Mouse (Mus musculus) midbrain, embryonic 10.5 days (tissue): ENCODE results near the gene Dusp23. TPM values are rescaled to one million over a fixed set of nuclear protein-coding genes. Genes with fewer than 3 reads are reported as not detected.

Source experiments
- DNase-seq: peaks from one replicate; pipeline ENCODE4 v3.0.0-alpha.2; 2017; ENCODE audit warnings: low spot score
- H3K27ac ChIP-seq: fragments of 300-500 bp; sonication (generic); replicated peaks from 2 replicates; pipeline ENCODE4 v1.5.1; 2016; ENCODE audit warnings: mild to moderate bottlenecking
- H3K27me3 ChIP-seq: fragments of 300-500 bp; sonication (generic); 2 replicates; pipeline ENCODE4 v1.6.1; 2016; ENCODE audit warnings: low read depth, mild to moderate bottlenecking; ENCODE audit not compliant: poor library complexity, severe bottlenecking
- H3K36me3 ChIP-seq: fragments of 300-500 bp; sonication (generic); 2 replicates; pipeline ENCODE4 v1.6.1; 2016; ENCODE audit warnings: mild to moderate bottlenecking, moderate library complexity
- H3K4me1 ChIP-seq: fragments of 300-500 bp; sonication (generic); 2 replicates; pipeline ENCODE4 v1.6.1; 2016
- H3K4me3 ChIP-seq: fragments of 300-500 bp; sonication (generic); 2 replicates; pipeline ENCODE4 v1.5.1; 2016; ENCODE audit warnings: mild to moderate bottlenecking, moderate library complexity
- H3K9me3 ChIP-seq: fragments of 300-500 bp; sonication (generic); replicated peaks from 2 replicates; pipeline ENCODE4 v1.6.1; 2016; ENCODE audit warnings: mild to moderate bottlenecking
- WGBS: fragments of 180-500 bp; shearing (Covaris S2); methylation state at CpG from one replicate; pipeline ENCODE4 v1.1.7; 2016; 5-methylcytosine and 5-hydroxymethylcytosine counted together
- polyA plus RNA-seq: library from polyadenylated mRNA; unstranded; fragments of >200 nt; fragmentation: Nextera tagmentation; extraction: Ambion mirVana; gene quantifications from 2 replicates; pipeline ENCODE4 v1.2.1, GENCODE M21; 2016

The Dusp23 gene
- polyA plus RNA-seq, result 9.1 and 9.5 TPM in 2 replicates

DNA sequence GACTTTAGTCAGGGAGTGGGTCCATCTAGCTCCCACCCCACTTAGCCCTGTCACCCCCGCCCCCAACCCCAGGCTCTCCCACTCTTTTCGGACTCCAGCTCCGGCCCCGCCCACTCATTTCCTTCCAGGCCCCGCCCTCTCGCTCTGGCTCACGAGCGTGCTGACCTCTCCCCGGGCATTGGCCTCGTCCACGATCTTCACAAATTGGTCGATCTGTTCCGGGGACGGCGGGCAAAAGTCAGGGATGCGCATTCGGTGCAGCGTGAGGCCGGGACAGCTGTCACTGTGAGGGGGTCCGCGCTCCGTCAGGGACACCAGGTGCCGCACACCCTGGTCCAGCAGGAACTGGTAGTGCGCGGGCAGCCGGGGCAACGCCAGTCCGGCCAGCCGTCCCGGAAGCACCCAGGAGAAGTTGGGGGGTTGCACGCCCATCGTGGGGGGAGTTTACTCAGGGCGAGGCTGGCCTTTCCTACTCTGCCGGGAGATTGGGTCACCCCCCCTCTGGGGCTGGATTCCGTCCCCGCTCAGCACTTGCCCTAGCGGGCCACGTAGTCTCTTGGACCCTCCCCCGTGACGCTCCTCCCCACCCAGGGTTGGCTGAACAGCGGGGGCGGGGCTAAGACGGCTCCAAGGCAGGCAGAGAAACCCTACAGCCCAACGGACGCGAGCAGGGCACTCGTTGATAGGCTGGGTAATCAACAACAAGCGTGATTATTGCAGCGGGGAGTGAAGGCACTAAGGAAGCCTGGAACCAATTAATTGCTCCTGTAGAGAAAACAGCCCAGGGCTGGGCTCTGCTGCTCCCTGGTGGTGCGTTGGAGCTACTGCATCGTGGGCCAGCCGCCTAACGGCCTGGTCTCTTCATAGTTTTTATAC is at the start of gene Dusp23:
Dusp23 (minus strand) TSS at position 512 of the 876 bp plus-strand sequence.
- peak within 1 kb of the TSS; percentile 86 for H3K27ac ChIP-seq
- DNase-seq, result peak; percentile 95
- H3K4me1 ChIP-seq, result peaks cover 4% of the 10 kb centered on the region; the same call in 1 of the 2 replicates
- under 1% methylated on average over 53 of the region's 53 CpGs for WGBS
- no peaks in the 10 kb centered on the region for H3K9me3 ChIP-seq
- H3K4me3 ChIP-seq, result peak within 1 kb of the TSS; percentile 70
- no peaks in the 10 kb centered on the region for H3K27me3 ChIP-seq
- H3K36me3 ChIP-seq, result no peaks in the 10 kb centered on the region

DNA sequence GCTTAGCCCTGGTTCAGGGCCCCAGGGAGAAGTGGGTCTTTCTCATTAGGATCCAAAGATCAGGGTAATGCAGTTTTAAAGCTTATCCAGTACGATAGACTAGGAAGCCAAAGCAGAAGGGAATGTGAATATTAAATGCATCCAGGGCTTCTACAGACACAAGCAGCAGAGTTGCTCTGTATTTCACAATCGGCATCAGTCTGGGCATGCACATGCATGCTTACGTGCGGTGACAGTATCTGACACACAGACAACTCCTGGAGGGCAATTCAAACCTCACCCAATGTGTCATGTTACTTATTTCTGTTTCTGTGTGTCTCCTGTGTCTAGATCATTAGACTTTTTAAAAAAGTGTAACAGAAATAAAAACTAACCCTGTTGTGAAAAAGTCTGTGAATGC is 48.0 kb upstream of the Dusp23 start:
- DNase-seq, result no peak
- Histone ChIP-seq H3K9me3 (no peaks in the 10 kb centered on the region), H3K27ac (no peak overlapping the region), H3K36me3 (no peaks in the 10 kb centered on the region), H3K4me3 (no peak overlapping the region), H3K27me3 (no peaks in the 10 kb centered on the region), H3K4me1 (no peaks in the 10 kb centered on the region)
- WGBS, result 93% methylated on average over 4 of the region's 4 CpGs

DNA sequence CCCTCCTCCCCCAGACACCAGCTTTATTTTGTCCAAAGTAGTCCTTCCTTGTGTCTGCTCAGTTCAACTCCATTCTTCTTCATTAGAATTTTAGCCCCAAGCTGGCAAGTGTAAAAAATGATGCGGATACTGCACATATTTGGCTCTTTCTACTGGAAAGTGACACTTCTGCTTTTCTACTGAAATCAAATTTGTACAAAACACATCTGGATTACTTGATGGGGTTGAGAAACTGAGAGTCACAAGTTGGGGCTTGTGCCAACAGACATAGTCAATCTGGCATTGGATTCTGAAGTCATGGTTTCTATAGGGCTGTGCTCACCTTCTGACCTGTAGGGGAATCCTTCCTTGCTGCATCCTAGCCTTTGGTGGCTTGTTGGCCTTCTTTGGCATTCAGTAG is 38.0 kb upstream of the Dusp23 start:
- Histone ChIP-seq H3K36me3 (no peaks in the 10 kb centered on the region), H3K27me3 (no peaks in the 10 kb centered on the region), H3K9me3 (no peaks in the 10 kb centered on the region), H3K27ac (no peak overlapping the region), H3K4me1 (peaks cover 4% of the 10 kb centered on the region; the same call in 1 of the 2 replicates), H3K4me3 (no peak overlapping the region)
- no peak for DNase-seq
- 96% methylated on average over 1 of the region's 1 CpGs for WGBS

DNA sequence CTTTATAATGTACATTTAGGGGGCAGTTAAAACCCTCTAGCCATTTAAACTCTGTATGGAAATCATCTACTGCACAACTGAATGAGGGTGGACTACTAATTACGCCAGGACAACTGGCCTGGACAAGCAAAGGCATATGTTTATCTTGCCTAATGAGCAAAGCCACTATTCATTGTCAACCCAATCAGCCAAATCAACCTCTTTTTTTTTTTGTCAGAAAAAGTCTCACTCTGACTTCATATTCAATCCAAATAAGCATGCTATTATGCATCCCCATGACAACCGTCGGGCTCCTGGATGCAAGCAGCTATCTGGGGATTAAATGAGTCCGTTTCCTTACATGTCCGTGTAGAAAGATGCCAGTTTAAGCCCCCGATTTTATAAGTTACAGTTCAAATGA is 34.8 kb upstream of the Dusp23 start:
- no peaks in the 10 kb centered on the region for H3K36me3 ChIP-seq
- H3K9me3 ChIP-seq, result no peaks in the 10 kb centered on the region
- H3K4me3 ChIP-seq, result no peak overlapping the region
- WGBS, result 60% methylated on average over 6 of the region's 6 CpGs
- DNase-seq, result no peak
- no peak overlapping the region for H3K27ac ChIP-seq
- H3K4me1 ChIP-seq, result peaks cover 4% of the 10 kb centered on the region; the same call in 1 of the 2 replicates
- H3K27me3 ChIP-seq, result no peaks in the 10 kb centered on the region

DNA sequence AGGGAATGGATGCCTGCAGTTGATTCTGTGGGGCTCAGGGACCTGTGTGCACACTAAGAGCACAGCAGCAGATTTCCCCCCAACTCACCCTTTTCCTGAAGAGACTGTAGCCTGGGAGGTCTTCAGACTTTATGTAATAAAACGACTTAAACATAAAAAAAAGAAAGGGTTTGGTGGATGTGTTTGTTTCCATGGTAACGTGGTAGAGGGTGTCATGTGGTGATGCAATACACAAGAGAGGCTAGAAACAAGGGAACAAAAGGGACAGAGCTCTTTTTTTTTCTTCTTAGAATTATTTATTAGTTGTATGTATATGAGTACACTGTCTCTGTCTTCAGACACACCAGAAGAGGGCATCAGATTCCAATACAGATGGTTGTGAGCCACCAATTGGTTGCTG is 32.7 kb upstream of the Dusp23 start:
- Histone ChIP-seq H3K4me1 (peaks cover 4% of the 10 kb centered on the region; the same call in 1 of the 2 replicates), H3K9me3 (no peaks in the 10 kb centered on the region), H3K36me3 (no peaks in the 10 kb centered on the region), H3K27me3 (no peaks in the 10 kb centered on the region), H3K27ac (no peak overlapping the region), H3K4me3 (no peak overlapping the region)
- no peak for DNase-seq
- WGBS, result 70% methylated on average over 2 of the region's 2 CpGs

DNA sequence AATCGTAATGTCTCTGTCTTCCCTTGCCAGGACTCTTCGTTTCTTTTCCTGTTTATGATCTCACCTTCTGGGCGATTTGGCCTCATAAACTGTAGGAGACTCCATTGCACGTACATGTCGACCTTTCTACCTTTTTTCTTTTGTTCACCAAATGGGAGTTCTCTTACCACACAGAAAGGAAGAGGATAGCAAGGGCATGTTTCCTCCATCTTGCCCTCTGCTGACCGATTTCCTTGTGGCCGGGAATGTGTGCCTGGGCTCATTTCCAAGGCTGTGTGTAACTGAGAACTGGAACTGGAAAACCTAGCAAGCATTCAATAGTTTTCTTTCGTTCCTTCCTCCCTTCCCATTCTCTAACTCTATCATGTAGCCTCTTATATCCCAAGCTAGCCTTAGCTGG is 26.9 kb upstream of the Dusp23 start:
- DNase-seq, result no peak
- H3K4me3 ChIP-seq, result no peak overlapping the region
- H3K27ac ChIP-seq, result no peak overlapping the region
- H3K27me3 ChIP-seq, result no peaks in the 10 kb centered on the region
- WGBS, result 88% methylated on average over 8 of the region's 8 CpGs
- H3K36me3 ChIP-seq, result no peaks in the 10 kb centered on the region
- no peaks in the 10 kb centered on the region for H3K4me1 ChIP-seq
- H3K9me3 ChIP-seq, result no peaks in the 10 kb centered on the region

DNA sequence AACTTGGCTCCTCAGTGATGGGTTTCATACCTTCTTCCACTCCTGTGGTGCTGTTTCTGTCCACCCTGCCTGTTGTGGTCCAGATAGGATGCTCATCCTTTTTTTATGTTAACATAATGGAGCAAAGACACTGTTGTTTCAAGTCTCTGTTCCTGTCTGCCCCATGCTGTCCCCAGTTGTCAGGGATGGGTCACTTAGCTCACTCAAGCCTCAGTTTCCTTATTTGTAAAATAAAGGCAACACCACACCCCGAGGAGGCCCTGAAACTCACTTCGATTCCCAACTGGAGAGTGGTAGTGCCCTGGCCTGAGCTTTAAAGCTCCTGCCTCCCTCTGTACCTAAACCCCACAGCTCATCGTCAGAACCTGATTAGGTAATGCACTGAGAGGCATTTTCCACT is 24.5 kb upstream of the Dusp23 start:
- DNase-seq, result no peak
- 61% methylated on average over 3 of the region's 3 CpGs for WGBS
- H3K9me3 ChIP-seq, result no peaks in the 10 kb centered on the region
- H3K4me1 ChIP-seq, result no peaks in the 10 kb centered on the region
- no peaks in the 10 kb centered on the region for H3K36me3 ChIP-seq
- H3K27me3 ChIP-seq, result no peaks in the 10 kb centered on the region
- H3K27ac ChIP-seq, result no peak overlapping the region
- H3K4me3 ChIP-seq, result no peak overlapping the region

DNA sequence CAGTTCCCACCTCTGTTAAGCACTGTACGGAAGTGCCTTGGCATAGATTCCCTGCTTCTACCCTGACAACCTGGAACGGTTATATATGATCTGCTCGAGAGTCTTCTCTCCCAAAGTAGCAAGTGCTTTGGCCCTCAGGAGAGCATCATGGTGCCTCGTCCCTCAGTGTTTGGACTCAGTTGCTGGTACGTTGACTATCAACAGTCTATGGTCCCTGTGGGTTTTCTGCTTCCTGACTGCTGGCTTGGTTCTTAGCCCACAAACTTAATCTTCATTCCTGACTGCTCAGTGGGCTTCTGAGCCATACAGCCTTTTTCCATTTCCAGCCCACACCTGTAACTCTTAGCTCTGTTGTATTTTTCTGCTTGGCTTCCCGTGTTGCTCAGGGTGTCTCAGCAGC is 21.1 kb upstream of the Dusp23 start:
- no peak for DNase-seq
- Histone ChIP-seq H3K4me1 (no peaks in the 10 kb centered on the region), H3K27me3 (no peaks in the 10 kb centered on the region), H3K9me3 (no peaks in the 10 kb centered on the region), H3K4me3 (no peak overlapping the region), H3K27ac (no peak overlapping the region), H3K36me3 (no peaks in the 10 kb centered on the region)
- 90% methylated on average over 6 of the region's 6 CpGs for WGBS

DNA sequence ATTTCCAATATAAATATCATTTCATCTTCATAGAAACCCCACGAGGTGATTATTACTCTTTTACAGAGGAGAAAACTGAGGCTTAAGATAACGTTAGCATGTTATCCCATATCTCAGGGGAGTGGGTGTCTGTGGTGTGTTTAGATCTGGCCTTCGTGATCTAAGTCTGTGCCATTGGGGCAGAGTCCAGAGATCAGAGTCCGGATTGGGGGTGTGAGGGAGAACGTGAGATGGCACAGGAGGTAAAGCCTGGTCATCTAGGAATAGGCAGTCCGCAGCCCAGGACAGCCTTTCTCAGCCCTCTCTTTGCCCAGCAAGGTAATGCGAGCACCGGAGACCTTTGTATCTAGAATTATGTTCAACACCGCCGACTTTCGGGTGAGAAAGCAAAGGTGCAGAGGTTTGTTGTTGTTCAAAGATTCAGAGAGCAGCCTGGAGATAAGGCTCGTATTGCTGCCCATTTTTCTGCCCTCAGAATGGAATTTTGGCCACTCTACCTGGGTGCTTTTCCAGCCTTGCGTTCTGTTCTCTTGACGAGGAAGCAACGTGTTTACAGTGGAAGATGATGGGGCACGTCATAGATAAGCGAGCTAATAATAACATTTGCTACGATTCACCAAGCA is 19.4 kb upstream of the Dusp23 start:
- no peak for DNase-seq
- H3K4me3 ChIP-seq, result no peak overlapping the region
- H3K9me3 ChIP-seq, result no peaks in the 10 kb centered on the region
- WGBS, result 89% methylated on average over 18 of the region's 18 CpGs
- H3K27me3 ChIP-seq, result no peaks in the 10 kb centered on the region
- no peak overlapping the region for H3K27ac ChIP-seq
- H3K4me1 ChIP-seq, result peaks cover 4% of the 10 kb centered on the region
- no peaks in the 10 kb centered on the region for H3K36me3 ChIP-seq

DNA sequence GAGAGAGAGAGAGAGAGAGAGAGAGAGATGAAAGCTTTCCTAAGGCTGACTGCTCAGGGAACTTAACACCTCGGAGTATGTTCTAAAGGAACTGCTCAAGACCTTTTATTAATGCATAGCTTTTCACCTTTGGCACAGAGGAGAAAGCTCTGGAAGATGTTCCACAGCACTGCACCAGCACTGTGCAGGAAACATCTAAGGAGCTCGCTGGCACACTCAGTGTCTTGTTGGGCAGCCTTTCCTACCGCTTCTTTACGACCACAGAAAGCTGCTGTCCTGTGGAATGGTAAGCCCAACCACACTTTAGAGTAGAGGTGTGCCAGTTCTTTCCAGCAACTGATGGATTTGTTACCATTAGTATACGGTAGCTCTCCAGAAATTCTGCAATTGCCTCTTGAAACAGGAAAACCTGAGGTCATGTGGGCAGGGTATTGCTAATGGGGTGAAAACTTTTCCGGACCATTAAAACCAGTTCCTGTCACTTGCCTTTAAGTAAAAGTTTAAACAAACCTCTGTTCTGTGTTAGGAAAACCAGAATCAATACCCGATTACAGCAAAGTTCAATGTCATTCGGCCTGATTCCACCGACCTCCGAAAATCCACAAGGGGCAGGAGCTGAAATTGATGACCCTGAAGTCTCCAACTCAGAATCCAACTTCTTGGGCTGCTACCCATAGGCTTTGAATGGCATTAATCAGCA is 18.7 kb upstream of the Dusp23 start:
- no peaks in the 10 kb centered on the region for H3K9me3 ChIP-seq
- no peak overlapping the region for H3K4me3 ChIP-seq
- no peaks in the 10 kb centered on the region for H3K27me3 ChIP-seq
- peaks cover 4% of the 10 kb centered on the region for H3K4me1 ChIP-seq
- DNase-seq, result no peak
- 91% methylated on average over 10 of the region's 10 CpGs for WGBS
- H3K36me3 ChIP-seq, result no peaks in the 10 kb centered on the region
- no peak overlapping the region for H3K27ac ChIP-seq

DNA sequence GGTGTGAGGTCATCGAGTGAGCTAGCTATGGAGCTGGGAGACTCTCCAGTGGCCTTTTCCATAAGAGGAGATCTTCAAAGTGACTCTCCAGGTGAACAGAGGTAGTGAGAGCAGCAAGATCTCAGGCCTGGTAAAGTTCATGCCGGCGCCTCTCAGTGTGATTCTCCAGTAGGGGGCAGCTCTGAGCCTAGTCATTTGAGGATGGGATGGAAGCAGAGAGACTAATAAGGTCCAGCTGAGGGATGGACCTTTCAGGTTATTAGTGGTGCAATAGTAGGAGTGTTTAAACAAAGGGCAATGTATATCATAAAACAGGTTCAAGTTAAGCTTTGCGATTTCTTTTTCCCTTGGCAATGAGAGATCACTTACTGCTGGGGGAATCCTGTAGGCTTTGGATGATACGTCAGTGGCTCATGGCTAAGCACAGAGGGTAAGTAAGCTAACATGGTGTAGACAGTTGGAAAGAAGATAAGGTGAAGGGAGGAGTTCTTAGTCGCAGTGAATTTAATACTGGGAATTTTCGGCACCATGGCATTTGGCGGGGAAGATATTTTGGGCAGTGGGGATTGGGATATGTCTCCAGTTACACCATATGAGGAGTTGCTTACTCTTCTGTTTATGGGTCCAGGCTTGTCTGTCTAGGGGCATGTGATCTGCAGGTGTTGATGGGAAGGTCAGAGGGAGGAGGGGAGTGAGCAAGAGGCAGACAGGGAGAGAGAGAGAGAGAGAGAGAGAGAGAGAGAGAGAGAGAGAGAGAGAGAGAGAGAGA is 17.9 kb upstream of the Dusp23 start:
- peak; percentile 28 for DNase-seq
- Histone ChIP-seq H3K27ac (no peak overlapping the region), H3K36me3 (no peaks in the 10 kb centered on the region), H3K9me3 (no peaks in the 10 kb centered on the region), H3K4me1 (peaks cover 4% of the 10 kb centered on the region), H3K27me3 (no peaks in the 10 kb centered on the region), H3K4me3 (no peak overlapping the region)
- 59% methylated on average over 8 of the region's 8 CpGs for WGBS

DNA sequence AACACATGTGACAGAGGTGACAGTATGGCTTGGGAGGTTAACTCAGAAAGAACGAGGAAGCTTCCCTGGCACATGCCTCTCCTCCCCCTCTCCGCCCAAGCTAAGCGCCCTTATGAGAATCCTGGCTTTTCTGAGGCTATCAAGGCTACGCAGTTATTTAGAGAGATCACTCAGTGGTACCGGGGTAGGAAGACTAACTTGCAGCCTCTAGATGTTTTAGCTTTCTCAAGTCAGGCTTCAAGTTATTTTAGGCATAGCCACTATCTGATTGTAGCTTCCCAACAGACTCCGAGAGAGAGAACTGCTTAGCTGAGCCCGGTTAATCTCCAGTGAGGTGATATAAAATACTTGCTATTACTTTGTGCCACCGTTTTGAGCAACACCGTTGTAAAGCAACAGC is 16.6 kb upstream of the Dusp23 start:
- Histone ChIP-seq H3K27ac (no peak overlapping the region), H3K4me3 (no peak overlapping the region), H3K9me3 (no peaks in the 10 kb centered on the region), H3K36me3 (no peaks in the 10 kb centered on the region), H3K27me3 (no peaks in the 10 kb centered on the region), H3K4me1 (peaks cover 4% of the 10 kb centered on the region)
- WGBS, result 87% methylated on average over 9 of the region's 9 CpGs
- DNase-seq, result no peak
